Mouse (Mus musculus): ENCODE results near the gene Tmcc1. TPM values are rescaled to one million over a fixed set of nuclear protein-coding genes. Genes with fewer than 3 reads are reported as not detected.
"Not testable (repeated sequence)": the region's sequence is repeated elsewhere in the genome, so short reads cannot be mapped to it uniquely, and the experiment has no call there.

The Tmcc1 gene
- polyA plus RNA-seq, 1 experiment from 2014 or later = 9.1 TPM

DNA sequence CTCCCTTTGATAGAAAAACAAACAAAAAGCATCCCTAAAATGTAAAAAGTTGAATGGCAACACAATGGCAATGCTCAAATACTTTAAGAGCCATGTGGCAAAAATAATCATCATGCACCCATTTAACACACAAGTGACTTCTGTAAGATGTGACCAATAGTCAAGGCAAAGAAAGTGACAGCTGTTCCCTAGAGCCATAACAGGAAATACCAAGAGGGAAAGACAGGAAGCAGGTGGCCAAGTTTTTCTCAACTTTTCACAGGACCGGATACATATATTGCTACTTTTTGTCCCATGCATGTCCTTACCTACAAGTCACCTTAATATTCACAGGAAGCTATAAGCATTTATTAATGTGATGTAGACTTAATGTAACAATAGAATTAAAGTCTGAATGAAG lies 3.9 kb downstream of the Tmcc1 start:
- H3K27ac ChIP-seq (ENCODE audit: low read length) = no peak overlapping the region
- WGBS = 39% methylated on average over 1 of the region's 1 CpGs
- DNase-seq (ENCODE audit: low spot score) (peak; percentile 5), ATAC-seq (no peak)
- H3K9me3 ChIP-seq (ENCODE audit: low read length) = no peaks in the 10 kb centered on the region
- TF ChIP-seq CTCF (IDR thresholded peaks at IDR 0.05) (no peak), EP300 (IDR thresholded peaks at IDR 0.05) (0 out of 2 replicates have a peak, but pooled peaks have one; percentile 13)
- no peak overlapping the region for H3K9ac ChIP-seq (replicated peaks; ENCODE audit: low read depth)
- H3K27me3 ChIP-seq (replicated peaks; ENCODE audit: insufficient read depth, low read length) = no peaks in the 10 kb centered on the region
- no peaks in the 10 kb centered on the region for H3K36me3 ChIP-seq (ENCODE audit: insufficient read depth, low read length)
- H3K4me2 ChIP-seq (replicated peaks; ENCODE audit: low read depth, low read length) = no peak overlapping the region
- H3K4me3 ChIP-seq (ENCODE audit: low read depth, low read length) = no peak overlapping the region
- H3K4me1 ChIP-seq (ENCODE audit: insufficient read depth, low read depth, low read length) = 0 out of 2 replicates have a peak, but pooled peaks cover 3% of the 10 kb centered on the region

DNA sequence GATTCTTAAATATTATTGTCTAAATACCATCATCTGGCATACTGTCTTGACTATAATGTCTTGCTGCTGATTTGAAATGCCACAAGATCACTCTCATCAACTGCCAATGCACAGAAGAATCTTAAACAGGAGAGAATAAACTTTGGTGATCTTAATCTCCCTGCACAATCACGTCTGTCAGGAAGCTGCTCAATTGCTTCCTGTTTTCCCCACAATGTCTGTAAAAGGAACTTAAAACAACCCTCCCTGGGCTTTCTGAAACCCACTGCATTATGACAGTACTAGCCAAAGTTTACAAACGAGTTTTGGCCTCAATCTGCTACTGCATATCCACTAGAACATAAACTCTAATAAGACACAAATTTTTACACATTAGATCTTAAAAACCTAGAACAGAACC lies 6.8 kb downstream of the Tmcc1 start:
- peak; percentile 11 for DNase-seq (ENCODE audit: low spot score)
- Histone ChIP-seq H3K9ac (replicated peaks; ENCODE audit: low read depth) (no peak overlapping the region), H3K9me3 (ENCODE audit: low read length) (no peaks in the 10 kb centered on the region), H3K36me3 (ENCODE audit: insufficient read depth, low read length) (no peaks in the 10 kb centered on the region), H3K27me3 (replicated peaks; ENCODE audit: insufficient read depth, low read length) (no peaks in the 10 kb centered on the region), H3K4me1 (ENCODE audit: insufficient read depth, low read depth, low read length) (0 out of 2 replicates have a peak, but pooled peaks cover 3% of the 10 kb centered on the region), H3K27ac (ENCODE audit: low read length) (no peak overlapping the region), H3K4me3 (ENCODE audit: low read depth, low read length) (no peak overlapping the region), H3K4me2 (replicated peaks; ENCODE audit: low read depth, low read length) (no peak overlapping the region)
- TF ChIP-seq EP300 (IDR thresholded peaks at IDR 0.05) (no peak), CTCF (IDR thresholded peaks at IDR 0.05) (no peak)
- 21% methylated on average over 2 of the region's 2 CpGs for WGBS
- no peak for ATAC-seq

DNA sequence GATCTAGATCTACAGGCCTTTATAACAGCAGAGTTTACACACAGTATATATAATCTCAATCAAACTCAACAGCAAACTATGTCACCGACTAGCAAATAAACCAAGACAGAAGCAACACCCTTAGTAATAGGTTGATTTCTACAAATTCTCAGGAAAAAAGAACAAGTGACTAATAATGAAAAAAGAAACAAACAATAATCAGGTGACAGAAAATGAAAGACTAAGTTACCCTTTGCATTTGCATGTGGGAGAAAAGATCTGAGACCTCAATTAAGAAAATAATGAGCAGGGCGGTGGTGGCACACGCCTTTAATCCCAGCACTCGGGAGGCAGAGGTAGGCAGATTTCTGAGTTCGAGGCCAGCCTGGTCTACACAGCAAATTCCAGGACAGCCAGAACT lies 9.8 kb downstream of the Tmcc1 start:
- H3K27me3 ChIP-seq (replicated peaks; ENCODE audit: insufficient read depth, low read length) = no peaks in the 10 kb centered on the region
- no peaks in the 10 kb centered on the region for H3K9me3 ChIP-seq (ENCODE audit: low read length)
- H3K4me2 ChIP-seq (replicated peaks; ENCODE audit: low read depth, low read length) = no peak overlapping the region
- no peaks in the 10 kb centered on the region for H3K36me3 ChIP-seq (ENCODE audit: insufficient read depth, low read length)
- H3K27ac ChIP-seq (ENCODE audit: low read length) = no peak overlapping the region
- no peak for ATAC-seq
- no peak for TF ChIP-seq CTCF (IDR thresholded peaks at IDR 0.05)
- TF ChIP-seq EP300 (IDR thresholded peaks at IDR 0.05) = no peak
- H3K4me1 ChIP-seq (ENCODE audit: insufficient read depth, low read depth, low read length) = no peaks in the 10 kb centered on the region
- H3K9ac ChIP-seq (replicated peaks; ENCODE audit: low read depth) = no peak overlapping the region
- WGBS = 86% methylated on average over 5 of the region's 5 CpGs
- DNase-seq (ENCODE audit: low spot score) = no peak
- no peak overlapping the region for H3K4me3 ChIP-seq (ENCODE audit: low read depth, low read length)

DNA sequence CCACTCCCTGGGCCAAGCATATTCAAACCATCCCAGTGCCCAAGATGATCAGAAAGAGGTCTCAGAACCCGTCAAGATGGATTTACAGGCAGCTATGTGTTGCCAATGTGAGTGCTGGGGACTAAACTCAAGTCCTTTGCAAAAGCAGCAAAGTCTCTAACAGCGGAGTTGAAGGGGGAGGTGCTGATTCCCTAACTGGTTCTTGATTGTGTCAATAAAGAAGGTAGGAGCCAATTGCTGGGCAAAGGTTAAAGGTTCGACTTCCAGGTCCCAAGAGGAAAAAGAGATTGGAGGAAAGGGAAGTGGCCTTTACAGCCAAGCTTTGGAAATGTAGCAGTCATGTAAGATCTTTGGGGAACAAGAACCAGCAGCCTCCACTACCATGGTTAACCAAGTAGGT lies 12.6 kb downstream of the Tmcc1 start:
- Histone ChIP-seq H3K27me3 (replicated peaks; ENCODE audit: insufficient read depth, low read length) (no peaks in the 10 kb centered on the region), H3K9me3 (ENCODE audit: low read length) (no peaks in the 10 kb centered on the region), H3K4me1 (ENCODE audit: insufficient read depth, low read depth, low read length) (no peaks in the 10 kb centered on the region), H3K4me2 (replicated peaks; ENCODE audit: low read depth, low read length) (no peak overlapping the region), H3K9ac (replicated peaks; ENCODE audit: low read depth) (no peak overlapping the region), H3K4me3 (ENCODE audit: low read depth, low read length) (no peak overlapping the region), H3K27ac (ENCODE audit: low read length) (no peak overlapping the region), H3K36me3 (ENCODE audit: insufficient read depth, low read length) (no peaks in the 10 kb centered on the region)
- TF ChIP-seq EP300 (IDR thresholded peaks at IDR 0.05) (no peak), CTCF (IDR thresholded peaks at IDR 0.05) (no peak)
- ATAC-seq (no peak), DNase-seq (ENCODE audit: low spot score) (no peak)
- 60% methylated on average over 3 of the region's 3 CpGs for WGBS

DNA sequence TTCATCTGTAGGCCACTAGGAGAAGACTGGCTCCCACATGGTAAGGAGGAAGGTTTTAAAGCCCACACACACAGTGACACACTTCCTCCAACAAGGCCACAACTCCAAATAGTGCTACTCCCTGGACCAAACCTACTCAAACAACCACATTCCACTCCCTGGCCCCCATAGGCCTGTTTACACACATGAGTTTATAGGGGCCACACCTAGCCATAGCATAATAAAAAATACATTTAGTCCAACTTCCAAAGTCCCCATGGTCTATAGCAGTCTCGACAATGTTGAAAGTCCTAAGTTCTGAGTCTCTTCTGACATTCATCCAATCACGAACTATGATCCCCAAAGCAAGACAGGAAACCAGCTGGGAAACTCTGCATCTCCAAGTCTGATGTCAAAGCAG lies 14.9 kb downstream of the Tmcc1 start:
- Histone ChIP-seq H3K36me3 (ENCODE audit: insufficient read depth, low read length) (no peaks in the 10 kb centered on the region), H3K9ac (replicated peaks; ENCODE audit: low read depth) (no peak overlapping the region), H3K9me3 (ENCODE audit: low read length) (no peaks in the 10 kb centered on the region), H3K4me1 (ENCODE audit: insufficient read depth, low read depth, low read length) (no peaks in the 10 kb centered on the region), H3K4me3 (ENCODE audit: low read depth, low read length) (no peak overlapping the region), H3K27me3 (replicated peaks; ENCODE audit: insufficient read depth, low read length) (no peaks in the 10 kb centered on the region), H3K27ac (ENCODE audit: low read length) (no peak overlapping the region), H3K4me2 (replicated peaks; ENCODE audit: low read depth, low read length) (no peak overlapping the region)
- 98% methylated on average over 2 of the region's 2 CpGs for WGBS
- no peak for ATAC-seq
- TF ChIP-seq CTCF (IDR thresholded peaks at IDR 0.05) = no peak
- no peak for TF ChIP-seq EP300 (IDR thresholded peaks at IDR 0.05)
- no peak for DNase-seq (ENCODE audit: low spot score)

DNA sequence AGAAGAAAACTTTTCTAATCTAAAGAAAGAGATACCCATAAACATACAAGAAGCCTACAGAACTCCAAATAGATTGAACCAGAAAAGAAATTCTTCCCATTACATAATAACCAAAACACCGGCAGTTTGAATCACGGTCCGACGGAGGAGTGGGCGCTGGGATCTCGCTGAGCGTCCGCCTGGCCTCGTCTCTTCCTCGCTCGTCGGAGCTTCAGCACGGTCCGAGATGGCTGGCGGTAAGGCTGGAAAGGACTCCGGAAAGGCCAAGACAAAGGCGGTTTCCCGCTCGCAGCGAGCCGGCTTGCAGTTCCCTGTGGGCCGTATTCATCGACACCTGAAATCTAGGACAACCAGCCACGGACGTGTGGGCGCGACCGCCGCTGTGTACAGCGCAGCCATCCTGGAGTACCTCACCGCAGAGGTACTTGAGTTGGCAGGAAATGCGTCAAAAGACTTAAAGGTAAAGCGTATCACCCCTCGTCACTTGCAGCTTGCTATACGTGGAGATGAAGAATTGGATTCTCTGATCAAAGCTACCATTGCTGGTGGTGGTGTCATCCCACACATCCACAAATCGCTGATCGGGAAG lies 19.7 kb downstream of the Tmcc1 start:
- not testable (repeated sequence) for DNase-seq (ENCODE audit: low spot score); ATAC-seq; H3K36me3 ChIP-seq (ENCODE audit: insufficient read depth, low read length); H3K27ac ChIP-seq (ENCODE audit: low read length); H3K27me3 ChIP-seq (replicated peaks; ENCODE audit: insufficient read depth, low read length); H3K4me1 ChIP-seq (ENCODE audit: insufficient read depth, low read depth, low read length); H3K4me3 ChIP-seq (ENCODE audit: low read depth, low read length); H3K9ac ChIP-seq (replicated peaks; ENCODE audit: low read depth); H3K4me2 ChIP-seq (replicated peaks; ENCODE audit: low read depth, low read length); H3K9me3 ChIP-seq (ENCODE audit: low read length)
- 77% methylated on average over 37 of the region's 37 CpGs for WGBS

DNA sequence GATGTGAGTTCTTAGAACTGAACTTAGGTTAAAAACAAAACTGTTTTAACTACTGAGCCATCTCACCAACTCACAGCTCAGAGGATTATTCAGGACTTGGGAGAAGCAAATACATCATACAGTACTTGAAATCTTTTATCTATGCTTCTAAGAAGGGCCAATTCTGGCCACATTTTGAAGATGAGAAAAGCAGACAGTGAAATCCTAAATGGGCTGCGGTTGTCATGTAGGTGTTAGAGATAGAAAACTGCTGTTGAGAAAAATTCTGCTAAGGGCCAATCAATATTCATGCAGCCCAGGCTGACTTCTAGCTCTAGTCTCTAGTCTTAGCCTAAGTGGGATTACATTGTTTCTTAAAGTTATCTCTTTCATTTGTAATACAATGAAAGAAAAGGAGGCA lies 26.9 kb downstream of the Tmcc1 start:
- peak; percentile 53 for DNase-seq (ENCODE audit: low spot score)
- Histone ChIP-seq H3K9me3 (ENCODE audit: low read length) (no peaks in the 10 kb centered on the region), H3K36me3 (ENCODE audit: insufficient read depth, low read length) (no peaks in the 10 kb centered on the region), H3K4me2 (replicated peaks; ENCODE audit: low read depth, low read length) (no peak overlapping the region), H3K4me1 (ENCODE audit: insufficient read depth, low read depth, low read length) (no peaks in the 10 kb centered on the region), H3K27ac (ENCODE audit: low read length) (no peak overlapping the region), H3K4me3 (ENCODE audit: low read depth, low read length) (no peak overlapping the region), H3K27me3 (replicated peaks; ENCODE audit: insufficient read depth, low read length) (no peaks in the 10 kb centered on the region), H3K9ac (replicated peaks; ENCODE audit: low read depth) (no peak overlapping the region)
- ATAC-seq = peak; percentile 33; the same call in 1 of the 2 replicates
- WGBS = 46% methylated on average over 1 of the region's 1 CpGs
- TF ChIP-seq EP300 (IDR thresholded peaks at IDR 0.05) (no peak), CTCF (IDR thresholded peaks at IDR 0.05) (no peak)

All from lung, postnatal 0 days (tissue).